Mouse (Mus musculus): ENCODE measurements at regions not wholly inside any gene's neighbourhood (a gene's known extent, or its start where the extent isn't known, plus 50 kb on each side); places are given as distances from the start of the nearest gene placed in this dataset.

- DNase-seq, result peak; percentile 46 to 65
Observed at GRCm38 (mm10) chr12:107047059-107047531, 441.3 kb upstream of the 3110018I06Rik start.

DNA sequence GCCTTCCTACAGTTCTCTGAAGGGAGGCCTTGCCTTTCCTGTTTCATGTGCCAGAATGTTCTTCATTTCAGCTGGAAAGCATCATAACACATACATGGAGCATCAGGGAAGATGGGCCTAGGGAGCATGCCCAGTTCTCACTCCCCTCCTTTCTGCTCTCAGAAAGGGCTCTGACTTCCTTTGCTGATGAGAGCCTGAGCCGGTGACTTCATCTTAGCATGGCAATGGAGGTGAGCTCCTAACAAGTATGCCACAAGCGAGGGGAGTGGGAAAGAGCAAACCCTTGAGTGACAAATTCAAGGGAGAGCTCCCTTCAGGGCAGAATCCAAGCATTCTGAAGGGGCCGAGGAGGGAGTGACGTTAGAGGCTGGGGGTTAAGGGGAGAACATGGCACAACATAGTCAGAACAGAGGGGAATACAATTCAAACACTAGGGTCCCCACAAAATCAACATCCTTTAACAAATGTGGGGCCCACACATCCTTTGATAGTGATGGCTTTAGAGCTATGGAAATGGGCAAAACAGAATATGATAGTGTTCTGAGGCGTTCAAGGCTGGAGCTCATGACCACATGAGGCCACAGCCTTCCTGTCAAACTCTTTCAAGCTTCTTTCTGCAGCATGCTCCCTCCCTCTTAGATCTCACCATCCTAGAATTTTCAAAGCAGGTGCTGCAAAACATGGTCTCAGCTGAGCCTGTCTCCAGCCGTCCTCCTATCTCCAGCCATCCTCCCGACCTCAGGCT is 437.4 kb upstream of the 3110018I06Rik start:
- no peak for DNase-seq

DNA sequence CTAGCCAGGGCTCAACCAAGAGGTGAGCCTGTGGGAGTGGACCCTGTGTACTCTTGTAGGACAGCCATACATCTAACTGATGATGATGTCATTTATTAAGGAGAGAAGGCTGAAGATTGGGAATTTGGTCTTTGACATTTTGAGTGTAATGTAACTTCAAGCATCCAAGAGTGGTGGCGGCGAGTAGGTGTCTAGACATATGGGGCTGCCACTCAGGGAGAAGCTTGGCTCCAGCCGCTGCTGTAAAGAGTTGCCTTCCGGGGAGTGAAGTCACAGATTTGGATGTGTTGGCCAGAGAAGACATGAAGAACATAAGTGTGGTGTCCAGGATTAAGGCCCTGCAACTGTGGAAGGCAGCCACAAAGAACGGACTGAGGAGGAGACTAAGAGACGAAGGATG is 436.3 kb upstream of the 3110018I06Rik start:
- DNase-seq, result no peak

DNA sequence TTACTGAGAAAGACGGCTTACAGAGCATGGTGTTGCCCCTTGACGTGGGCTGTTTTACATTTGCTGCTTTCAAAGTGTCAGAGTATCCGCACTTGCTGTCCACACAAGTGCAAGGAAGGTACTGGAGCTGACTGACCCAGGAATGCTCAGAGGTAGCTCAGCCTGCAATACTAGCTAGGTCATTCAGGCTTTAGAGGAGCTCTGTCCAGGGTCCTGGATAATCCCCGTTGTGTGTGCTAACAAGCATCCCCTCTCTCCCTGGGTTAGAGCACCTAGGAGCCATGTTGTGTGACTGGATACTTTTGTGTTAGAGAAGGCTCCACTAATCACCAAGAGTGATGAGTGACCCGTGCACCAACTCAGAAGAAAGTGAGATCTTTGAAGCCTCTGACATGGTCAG is 431.9 kb upstream of the 3110018I06Rik start:
- DNase-seq, result no peak

DNA sequence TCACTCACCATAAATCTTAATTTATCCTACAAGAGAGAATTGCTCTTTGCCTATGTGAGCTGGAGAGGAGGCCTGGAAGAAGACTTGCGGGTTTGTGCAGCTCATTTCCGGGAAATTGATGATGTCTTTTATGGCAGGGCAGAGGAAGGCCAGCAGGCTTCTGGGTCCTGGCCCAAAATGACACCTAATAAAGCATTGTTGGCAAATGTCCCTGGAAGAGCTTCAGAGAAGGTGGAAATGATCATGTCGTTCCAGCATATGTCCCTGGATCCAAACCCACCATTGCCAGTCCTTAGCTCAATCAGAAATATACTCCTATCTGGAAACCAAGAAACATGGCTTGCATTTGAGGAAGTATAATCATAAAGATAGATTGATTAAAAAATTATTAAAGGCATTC is 427.9 kb upstream of the 3110018I06Rik start:
- DNase-seq, result no peak

GRCm38 (mm10) chr12:107067346-107067745 is 421.1 kb upstream of the 3110018I06Rik start:
- no peak for DNase-seq

GRCm38 (mm10) chr12:107082541-107082940 is 405.9 kb upstream of the 3110018I06Rik start:
- DNase-seq, result no peak

GRCm38 (mm10) chr12:107085058-107085905 is 403.1 kb upstream of the 3110018I06Rik start:
- no peak for DNase-seq

- peak; percentile 85 to 92 for DNase-seq
Observed at GRCm38 (mm10) chr12:107085906-107086655, 402.4 kb upstream of the 3110018I06Rik start.

DNA sequence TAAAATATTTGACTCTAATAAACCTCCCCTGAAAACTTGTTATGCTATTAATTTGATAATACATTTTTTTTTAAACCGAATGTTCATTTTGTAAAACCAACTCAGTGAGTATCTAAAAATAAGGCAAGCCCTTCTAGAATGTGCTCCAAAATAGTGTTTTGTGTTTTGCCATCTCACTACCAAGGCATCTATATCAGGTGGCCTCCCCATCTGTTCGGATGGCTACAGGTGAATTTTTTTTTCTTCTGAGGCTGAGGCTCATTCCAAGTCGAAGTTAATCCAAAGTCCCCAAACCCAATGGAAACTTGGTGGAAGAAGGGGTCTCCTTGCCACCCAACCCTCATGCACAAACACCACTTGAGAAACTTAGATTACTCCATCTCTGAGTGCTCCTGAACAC is 396.3 kb upstream of the 3110018I06Rik start:
- DNase-seq, result no peak

GRCm38 (mm10) chr12:107093326-107093725 is 395.1 kb upstream of the 3110018I06Rik start:
- no peak for DNase-seq

- DNase-seq, result no peak
Observed at GRCm38 (mm10) chr12:107095409-107095808, 393.0 kb upstream of the 3110018I06Rik start.

DNA sequence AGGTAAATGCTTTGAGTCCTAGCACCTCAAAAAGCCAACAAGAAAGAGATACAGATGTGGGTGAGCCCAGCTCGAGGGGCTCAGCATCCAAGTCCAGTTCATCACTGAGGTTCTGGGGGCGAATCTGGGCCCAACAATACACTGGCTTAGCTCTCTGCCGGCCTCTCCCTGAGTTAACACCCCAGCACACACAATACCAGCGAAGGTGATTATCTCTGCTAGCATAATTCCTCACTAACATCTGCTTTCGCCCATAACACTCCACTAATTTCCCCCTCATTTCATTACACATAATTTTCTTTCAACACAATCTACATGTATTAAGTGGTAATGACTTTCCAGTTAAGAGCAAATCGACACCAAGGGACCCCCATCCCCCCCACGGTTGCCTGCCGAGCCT is 383.9 kb upstream of the 3110018I06Rik start:
- DNase-seq, result no peak

DNA sequence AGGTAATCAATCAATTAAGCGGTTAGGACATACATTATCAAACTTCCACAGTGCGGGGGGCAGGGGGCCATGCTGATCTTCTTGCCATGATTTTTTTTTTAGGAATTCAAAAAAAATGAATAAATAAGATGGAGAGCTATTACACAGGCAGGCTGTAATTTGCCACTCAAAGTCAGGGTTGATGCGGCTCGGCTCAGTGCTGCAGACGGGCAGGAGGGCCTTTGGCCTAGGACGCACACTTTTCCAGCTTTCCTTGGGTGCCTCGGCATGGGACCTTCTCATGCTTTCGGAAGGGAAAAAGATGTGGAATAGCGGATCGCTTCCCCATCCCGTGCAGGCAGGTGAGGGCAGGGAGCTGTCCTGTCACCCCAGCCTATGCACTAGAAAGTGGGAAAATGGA is 383.4 kb upstream of the 3110018I06Rik start:
- no peak for DNase-seq

DNA sequence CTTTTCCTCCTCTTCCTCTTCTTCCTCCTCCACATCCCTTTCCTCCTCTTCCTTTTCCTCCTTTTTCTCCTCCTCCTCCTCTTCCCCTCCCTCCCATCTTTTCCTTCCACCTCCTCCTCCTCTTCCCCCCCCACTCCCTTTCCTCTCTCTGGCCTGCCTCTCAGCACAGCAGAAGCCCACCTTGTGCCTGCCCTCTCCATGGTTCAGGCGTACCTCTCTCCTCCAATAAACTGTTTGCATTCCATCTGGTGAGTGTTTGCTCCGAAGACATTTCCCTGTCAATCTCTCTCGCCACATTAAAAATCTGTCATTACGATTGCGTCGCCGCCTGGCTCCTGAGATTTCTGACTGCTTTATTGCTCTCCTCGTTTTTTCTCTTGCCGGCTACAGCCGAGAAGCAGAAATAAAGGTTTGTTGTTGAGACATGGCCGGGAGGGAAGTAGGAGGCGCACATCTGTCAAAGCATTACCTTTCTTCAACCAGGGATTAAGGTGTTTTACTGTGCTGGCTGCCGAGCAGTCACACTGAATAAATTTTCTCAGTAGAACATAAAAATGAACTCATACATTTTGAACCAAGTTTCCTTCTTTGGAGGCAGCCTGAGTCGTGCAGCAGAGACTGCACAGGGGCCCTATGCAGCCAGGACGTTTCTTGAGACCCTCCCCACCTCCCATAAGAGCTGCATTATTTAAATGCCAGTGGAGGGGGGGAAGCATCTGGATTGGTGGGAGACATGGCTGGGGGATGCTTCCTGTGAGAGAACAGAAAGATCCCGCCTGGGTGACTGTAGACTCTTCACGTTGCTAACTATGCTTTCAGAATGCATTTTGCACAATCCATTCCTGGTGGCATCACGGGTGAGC is 376.3 kb upstream of the 3110018I06Rik start:
- no peak for DNase-seq

GRCm38 (mm10) chr12:107118364-107118763 is 370.1 kb upstream of the 3110018I06Rik start:
- DNase-seq, result peak; percentile 54 to 78

DNA sequence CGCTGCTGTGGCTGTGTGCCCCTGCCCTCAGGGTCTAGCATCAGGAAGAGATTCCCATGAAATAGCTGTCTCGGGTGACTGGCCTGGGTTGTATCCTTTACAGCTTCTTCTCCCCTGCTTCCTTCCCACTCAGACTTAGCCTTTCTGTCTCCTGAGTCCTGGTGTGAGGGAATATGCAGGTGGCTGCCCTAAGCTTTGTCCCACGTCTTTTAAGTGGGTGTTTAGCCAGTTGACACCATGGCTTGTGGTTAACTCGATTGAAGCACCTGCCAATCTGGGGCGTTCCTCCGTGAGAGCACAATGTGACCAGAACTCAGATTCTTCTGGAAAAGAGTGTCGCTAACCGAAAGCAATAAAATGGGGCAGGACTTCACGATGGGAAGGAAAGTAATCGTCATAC is 369.4 kb upstream of the 3110018I06Rik start:
- DNase-seq, result peak; percentile 41 to 76

DNA sequence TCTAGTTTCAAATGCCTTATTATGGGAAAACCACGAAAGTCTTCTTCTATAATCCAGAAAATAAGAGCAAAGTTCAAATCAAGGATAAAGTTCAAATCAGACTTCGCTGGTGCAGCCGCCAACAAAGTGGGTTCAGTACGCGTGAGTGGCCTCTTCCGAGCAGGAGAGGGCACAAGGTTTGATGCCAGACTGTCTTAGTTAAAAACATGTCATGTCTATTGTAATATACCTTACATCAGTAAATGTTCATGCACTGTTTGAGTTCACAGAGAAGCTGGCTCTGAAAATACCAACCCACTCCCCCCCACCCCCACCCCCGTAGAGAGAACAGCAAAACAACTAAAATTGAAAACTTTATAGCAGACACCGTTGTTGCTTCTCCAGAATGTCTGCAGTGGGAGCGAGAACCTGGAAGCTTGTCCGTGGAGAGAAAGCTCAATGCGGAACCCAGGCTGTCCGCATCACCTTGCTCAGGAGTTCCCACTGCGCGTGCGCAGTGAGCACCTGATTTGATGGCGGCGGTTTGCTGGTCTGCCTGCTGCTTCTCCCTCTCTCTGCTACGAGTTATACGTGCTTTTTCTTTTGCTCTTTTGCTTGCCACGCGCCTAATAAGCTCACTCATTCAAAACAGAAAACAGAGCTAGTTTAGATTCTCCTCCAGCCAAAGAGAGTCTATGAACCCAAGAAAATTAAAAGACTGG is 367.8 kb upstream of the 3110018I06Rik start:
- DNase-seq, result peak in 1 of 2 experiments; percentile 43

DNA sequence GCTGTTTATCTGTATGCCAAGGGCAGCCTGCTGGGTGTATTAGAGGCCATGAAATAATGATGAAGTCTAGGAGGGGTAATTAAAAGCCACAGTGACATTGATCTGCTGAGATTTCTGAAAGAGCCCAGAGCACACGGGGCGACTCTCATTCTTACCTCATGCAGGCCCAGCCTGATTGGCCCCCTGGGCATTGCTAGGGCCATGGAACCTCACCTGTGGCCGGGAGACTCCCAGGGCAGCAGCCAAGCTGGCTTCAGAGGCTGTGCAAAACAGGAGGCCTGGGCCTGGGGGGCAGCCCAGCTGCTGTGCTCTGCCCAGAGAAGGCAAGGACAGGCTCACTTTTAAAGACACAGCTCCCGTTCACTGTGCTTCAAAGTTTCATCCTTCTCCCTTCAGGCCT is 366.4 kb upstream of the 3110018I06Rik start:
- no peak for DNase-seq

DNA sequence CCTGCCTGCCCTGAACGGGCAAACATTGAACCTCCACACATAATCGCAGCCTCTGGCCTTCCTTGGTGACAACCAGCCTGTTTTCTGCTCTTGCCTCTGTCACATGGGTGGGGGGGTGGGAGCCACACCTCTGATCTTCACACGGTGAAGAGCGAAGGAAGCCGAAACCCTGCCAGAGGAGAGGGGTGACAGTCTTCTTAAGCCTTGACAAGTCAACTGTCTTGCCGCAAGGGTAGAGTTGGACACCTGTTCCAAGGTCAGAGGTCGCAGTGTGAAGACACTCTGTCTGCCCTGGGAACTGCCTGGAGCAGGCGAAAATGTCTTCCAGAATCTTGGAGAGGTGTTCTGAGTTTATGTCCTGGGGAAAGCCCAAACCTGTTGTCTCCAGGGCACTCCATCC is 364.8 kb upstream of the 3110018I06Rik start:
- peak; percentile 51 to 75 for DNase-seq

GRCm38 (mm10) chr12:107124263-107124885 is 364.1 kb upstream of the 3110018I06Rik start:
- DNase-seq, result peak; percentile 78 to 88

Data from thymus, adult 18-20 months (tissue).